ENCODE assay signal across 9 mouse cellular contexts in genomic region chr16:85898816-85899215, GRCm38 (mm10). TPM values are rescaled to one million over a fixed set of nuclear protein-coding genes. Genes with fewer than 3 reads are reported as not detected.
DNase-seq lines count a peak whose midpoint lies in the region; ATAC-seq and TF ChIP-seq lines count a peak whose summit lies in the region.
"Had no signal": no experiment of that assay in that cellular context is flagged by ENCODE, and none has a peak within 500 bp of the region (broad histone marks: within the 10 kb centered on the region; RNA-seq: fewer than 3 reads in every experiment).

No protein-coding gene starts in this region.

- DNase-seq in kidney, adult 18-20 months: no peak
- DNase-seq in limb, embryonic 10.5 days (ENCODE audit: low spot score): peak; percentile 35
- DNase-seq in urinary bladder, postnatal 10 days (ENCODE audit: low spot score): no peak
- no peak for DNase-seq in layer of hippocampus, adult 9-10 months (ENCODE audit: low spot score)

- peak overlapping the region; percentile 8; the same call in 1 of the 2 replicates for H3K9ac ChIP-seq in kidney, embryonic 16.5 days (replicated peaks; ENCODE audit: low read length)
- no peak overlapping the region for H3K9ac ChIP-seq in neural tube, embryonic 15.5 days (replicated peaks)

- H3K4me1 ChIP-seq in kidney, embryonic 16.5 days (ENCODE audit: insufficient read depth, low read length): peaks cover 17% of the 10 kb centered on the region
- peaks cover 3% of the 10 kb centered on the region; the same call in 1 of the 2 replicates for H3K4me1 ChIP-seq in embryonic fibroblast, embryonic 13.5 days (ENCODE audit: control insufficient read depth, insufficient read depth, low read length)
- H3K4me1 ChIP-seq in limb, embryonic 10.5 days: peaks cover 30% of the 10 kb centered on the region
- H3K4me1 ChIP-seq in neural tube, embryonic 15.5 days: peaks cover 26% of the 10 kb centered on the region

- peak overlapping the region; percentile 66 for H3K4me3 ChIP-seq in kidney, embryonic 16.5 days (ENCODE audit: low read length)
- H3K4me3 ChIP-seq in embryonic fibroblast, embryonic 13.5 days (ENCODE audit: insufficient read depth, low read length): peak overlapping the region; percentile 61
- H3K4me3 ChIP-seq in limb, embryonic 10.5 days: peak overlapping the region; percentile 64
- H3K4me3 ChIP-seq in neural tube, embryonic 15.5 days (replicated peaks): peak overlapping the region; percentile 49
- H3K4me3 ChIP-seq: megakaryocyte, embryonic 14.5 days had no signal

- no peak for TF ChIP-seq CTCF in embryonic fibroblast, embryonic 13.5 days (IDR thresholded peaks at IDR 0.05; ENCODE audit: borderline replicate concordance, insufficient read depth, low read length)

- H3K9me3 ChIP-seq in kidney, embryonic 16.5 days (ENCODE audit: low read length): no peaks in the 10 kb centered on the region
- H3K9me3 ChIP-seq in limb, embryonic 10.5 days (replicated peaks): no peaks in the 10 kb centered on the region
- no peaks in the 10 kb centered on the region for H3K9me3 ChIP-seq in neural tube, embryonic 15.5 days (replicated peaks)

- H3K4me2 ChIP-seq in kidney, embryonic 16.5 days (replicated peaks; ENCODE audit: low read depth, low read length): peak overlapping the region; percentile 90
- peak overlapping the region; percentile 88 for H3K4me2 ChIP-seq in neural tube, embryonic 15.5 days

- WGBS in kidney, embryonic 16.5 days: 66% methylated on average over 10 of the region's 10 CpGs
- 61% methylated on average over 10 of the region's 10 CpGs for WGBS in limb, embryonic 10.5 days
- WGBS in neural tube, embryonic 15.5 days: 81% methylated on average over 10 of the region's 10 CpGs

- TF ChIP-seq POLR2A in embryonic fibroblast, embryonic 13.5 days (IDR thresholded peaks at IDR 0.05; ENCODE audit: low read depth, low read length): no peak

- no peaks in the 10 kb centered on the region for H3K36me3 ChIP-seq in kidney, embryonic 16.5 days (ENCODE audit: insufficient read depth, low read length)
- H3K36me3 ChIP-seq in limb, embryonic 10.5 days: no peaks in the 10 kb centered on the region
- H3K36me3 ChIP-seq in neural tube, embryonic 15.5 days: no peaks in the 10 kb centered on the region

- H3K27ac ChIP-seq in kidney, embryonic 16.5 days (ENCODE audit: low read length): peak overlapping the region; percentile 23; the same call in 1 of the 2 replicates
- peak overlapping the region; percentile 34; the same call in 1 of the 2 replicates for H3K27ac ChIP-seq in embryonic fibroblast, embryonic 13.5 days (ENCODE audit: insufficient read depth, low read length)
- no peak overlapping the region for H3K27ac ChIP-seq in limb, embryonic 10.5 days
- no peak overlapping the region for H3K27ac ChIP-seq in neural tube, embryonic 15.5 days (replicated peaks)

- no peaks in the 10 kb centered on the region for H3K27me3 ChIP-seq in kidney, embryonic 16.5 days (ENCODE audit: insufficient read depth, low read length)
- peaks cover 36% of the 10 kb centered on the region for H3K27me3 ChIP-seq in limb, embryonic 10.5 days (ENCODE audit: low read depth, poor library complexity, severe bottlenecking)
- H3K27me3 ChIP-seq in neural tube, embryonic 15.5 days (replicated peaks): peaks cover 13% of the 10 kb centered on the region; the same call in 1 of the 2 replicates
- H3K27me3 ChIP-seq: Patski had no signal

- ATAC-seq in kidney, embryonic 16.5 days (ENCODE audit: low FRiP score, low TSS enrichment): 0 out of 2 replicates have a peak, but pooled peaks have one; percentile 6
- ATAC-seq in neural tube, embryonic 15.5 days (ENCODE audit: low FRiP score): no peak

RNA-seq across cellular contexts. Expression of gene Adamts5, which starts 2.8 kb away (rescaled TPM):
- polyA plus RNA-seq in kidney, embryonic 16.5 days (2015; fragmentation: Nextera tagmentation; extraction: Ambion mirVana): 5.9 TPM in 2 replicates
- polyA plus RNA-seq in embryonic fibroblast, embryonic 13.5 days (2011; ENCODE audit: insufficient read length, low read depth, missing spikeins): 18.3 and 27.7 TPM in 2 replicates
- polyA plus RNA-seq in limb, embryonic 10.5 days (2016; fragmentation: Nextera tagmentation; extraction: Ambion mirVana): 0.83 and 1.1 TPM in 2 replicates
- 4.8 and 5.0 TPM in 2 replicates for polyA plus RNA-seq in neural tube, embryonic 15.5 days (2015; fragmentation: Nextera tagmentation; extraction: Ambion mirVana)

Comparison
In these comparisons a context has a peak if more than half of its experiments do, and no peak if none do; other contexts are left out.
1. H3K27ac ChIP-seq: peak in kidney, embryonic 16.5 days (single experiment) and embryonic fibroblast, embryonic 13.5 days (single experiment); none in limb, embryonic 10.5 days (single experiment) and neural tube, embryonic 15.5 days (single experiment).
2. Peak in every context shown above with its lines, with median percentiles within 50 percentile points of each other: H3K4me3 ChIP-seq.